Mouse (Mus musculus) gastrocnemius, postnatal 36 days (tissue): ENCODE results near the gene Bzw2. TPM values are rescaled to one million over a fixed set of nuclear protein-coding genes. Genes with fewer than 3 reads are reported as not detected.
A peak's percentile ranks its signal among the peaks of the same experiment; 100 is the strongest.
"Not testable (repeated sequence)": the region's sequence is repeated elsewhere in the genome, so short reads cannot be mapped to it uniquely, and the experiment has no call there.

Experiments
- DNase-seq, 2 experiments: peaks; one replicate each; pipeline ENCODE4 v3.0.0; 2022
- intact Hi-C: fragments of 180-260 bp; cut with DNase I; formaldehyde crosslinking; loops from one replicate; pipeline ENCODE4 v1.15.1; 2025
- long read RNA-seq, 2 experiments: library from polyadenylated mRNA; stranded (forward); transcript quantifications; one replicate each; pipeline ENCODE4 v2.0.0; 2021
- total RNA-seq, 2 experiments: library from RNA; stranded (reverse); gene quantifications; 2 replicates each; pipeline ENCODE4 v1.2.3; 2021

Gene Bzw2
- total RNA-seq: 100 to 1,000 TPM in 1 of 2 experiments, 10 to 100 TPM in 1; 98.9 to 109 TPM
- long read RNA-seq, experiment 1, transcript Bzw2-201 (12 exons, 1,871 nt): major isoform, 46 of 57 reads
- long read RNA-seq, experiment 1, partial matches to known transcripts: 9 of 57 reads
- long read RNA-seq, experiment 1, other reads (novel, unspliced or antisense): 2 of 57 reads
- long read RNA-seq, experiment 2, transcript Bzw2-201 (12 exons, 1,871 nt): major isoform, 70 of 84 reads
- long read RNA-seq, experiment 2, partial matches to known transcripts: 11 of 84 reads
- long read RNA-seq, experiment 2, other reads (novel, unspliced or antisense): 3 of 84 reads

- peak; percentile 60 to 73 for DNase-seq
- intact Hi-C loops: no loop called here
Measured at GRCm38 (mm10) chr12:36157638-36158308, at the start of gene Bzw2. Gene Bzw2, minus strand, starts transcription at chr12:36158080.

DNA sequence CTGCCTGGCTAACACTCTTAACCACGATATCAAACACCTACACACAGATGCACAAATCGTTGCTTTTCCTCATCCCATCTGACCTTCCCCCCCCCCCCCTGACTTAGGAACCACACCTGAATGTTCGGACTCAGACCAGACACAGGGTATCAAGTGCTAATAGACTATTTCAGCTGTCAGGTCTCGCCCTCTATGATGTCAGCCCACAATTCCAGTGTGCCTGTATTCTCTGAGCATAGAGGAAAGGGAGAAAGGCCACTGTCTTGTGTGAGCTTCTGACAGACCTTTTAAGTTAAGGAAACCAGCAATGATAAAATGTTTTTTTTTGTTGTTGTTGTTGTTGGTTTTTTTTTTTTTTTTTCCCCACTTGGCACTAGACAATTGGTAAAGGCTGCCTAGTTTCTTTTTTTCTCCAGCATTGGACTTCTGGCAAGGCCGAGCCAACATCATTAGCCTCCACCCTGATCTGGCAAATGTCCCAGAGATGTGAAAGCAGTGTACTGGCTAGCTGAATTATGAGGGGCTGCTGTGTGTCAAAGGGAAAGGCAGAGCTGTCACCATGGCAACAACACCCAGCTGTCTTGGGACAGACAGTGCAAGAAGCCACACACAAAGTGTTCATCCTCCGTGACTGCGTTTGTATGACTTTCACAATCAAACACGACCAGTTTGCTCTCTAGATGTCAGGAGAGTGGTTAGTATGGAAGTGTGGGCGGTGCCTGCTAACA, 49.4 kb upstream of the Bzw2 start:
- intact Hi-C loops: no loop called here
- DNase-seq: peak; percentile 28 to 30

- intact Hi-C loops, DNase-seq: not testable (repeated sequence)
Measured at GRCm38 (mm10) chr12:36205579-36206119, 47.8 kb upstream of the Bzw2 start.

GRCm38 (mm10) chr12:36194976-36195375, 37.1 kb upstream of the Bzw2 start:
- DNase-seq: no peak
- intact Hi-C loops: no loop called here

DNA sequence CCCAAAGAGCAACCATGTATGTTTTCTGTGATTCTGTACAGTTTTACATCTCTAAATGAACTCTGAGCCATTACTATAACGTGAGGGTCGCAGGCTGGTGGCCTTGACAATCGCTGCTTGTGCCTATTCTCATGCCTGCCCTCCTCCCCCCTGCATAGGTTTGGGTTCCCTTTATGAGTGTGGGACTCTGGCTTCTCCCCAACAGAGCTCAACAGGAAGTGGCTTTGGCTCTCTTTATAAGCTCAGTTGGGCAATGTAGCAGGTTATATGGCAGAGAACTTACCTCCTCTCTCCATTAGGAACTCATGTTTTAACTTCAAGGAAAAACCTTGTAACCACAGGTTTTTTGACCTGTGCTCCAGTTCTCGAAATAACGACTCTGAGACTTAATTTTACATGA, 32.5 kb upstream of the Bzw2 start:
- intact Hi-C loops: no loop called here
- no peak for DNase-seq

DNA sequence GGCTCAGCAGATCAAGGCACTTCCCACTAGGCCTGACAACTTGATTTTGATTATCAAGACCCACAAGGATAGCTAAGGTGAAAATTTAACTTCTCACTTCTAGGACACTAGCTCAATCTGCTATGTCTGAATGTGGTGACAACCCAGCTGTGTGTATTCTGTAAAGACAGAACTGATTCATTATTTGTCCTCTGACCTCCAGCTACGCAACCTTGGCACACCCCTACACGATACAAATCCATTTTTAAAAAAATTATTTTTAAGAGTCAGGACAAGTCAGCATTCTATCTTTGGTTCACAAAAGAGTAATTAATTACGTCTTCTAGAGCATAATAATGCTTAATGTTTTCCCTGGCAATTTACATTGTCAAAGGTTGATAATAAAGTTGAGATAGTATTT, 31.7 kb upstream of the Bzw2 start:
- DNase-seq: no peak
- intact Hi-C loops: no loop called here

DNA sequence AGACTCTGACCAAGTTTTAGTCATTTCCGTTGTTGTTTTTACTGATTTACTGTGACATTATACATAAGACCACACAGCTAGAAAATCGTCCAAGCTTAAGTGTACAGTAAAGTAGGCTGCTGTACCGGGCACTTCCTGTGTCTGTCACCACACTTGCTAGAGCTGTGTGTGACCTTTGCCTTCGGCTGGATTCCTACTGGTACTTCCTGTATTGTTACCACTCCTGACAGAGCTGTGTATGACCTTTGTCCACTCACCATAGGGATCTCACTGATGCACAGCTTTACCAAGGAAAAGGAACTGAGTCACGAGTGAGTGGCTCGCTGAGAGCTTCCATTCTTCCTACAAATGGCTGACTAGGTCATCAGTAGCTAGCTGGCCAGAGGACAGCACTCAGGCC, 29.2 kb upstream of the Bzw2 start:
- no peak for DNase-seq
- intact Hi-C loops: no loop called here

DNA sequence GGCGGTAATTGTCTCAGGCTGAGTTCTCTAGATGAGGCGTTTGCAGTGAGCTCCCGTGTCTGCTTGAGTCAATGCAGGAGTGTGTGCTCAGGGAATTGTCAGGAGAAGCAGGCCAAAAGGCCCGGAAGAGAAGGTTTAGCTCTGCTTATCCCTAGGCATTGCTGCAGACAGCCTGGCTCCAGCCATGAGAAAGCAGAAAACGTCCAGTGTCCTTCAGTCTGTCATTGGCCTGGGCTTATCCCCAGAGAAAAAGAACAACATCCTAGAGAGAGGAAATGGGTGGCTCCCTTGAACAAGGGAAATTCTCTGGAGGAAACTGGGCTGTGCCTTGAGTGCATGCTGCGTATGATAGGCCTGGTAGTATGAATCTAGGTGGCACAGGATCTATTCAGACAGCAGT, 24.7 kb upstream of the Bzw2 start:
- no peak for DNase-seq

DNA sequence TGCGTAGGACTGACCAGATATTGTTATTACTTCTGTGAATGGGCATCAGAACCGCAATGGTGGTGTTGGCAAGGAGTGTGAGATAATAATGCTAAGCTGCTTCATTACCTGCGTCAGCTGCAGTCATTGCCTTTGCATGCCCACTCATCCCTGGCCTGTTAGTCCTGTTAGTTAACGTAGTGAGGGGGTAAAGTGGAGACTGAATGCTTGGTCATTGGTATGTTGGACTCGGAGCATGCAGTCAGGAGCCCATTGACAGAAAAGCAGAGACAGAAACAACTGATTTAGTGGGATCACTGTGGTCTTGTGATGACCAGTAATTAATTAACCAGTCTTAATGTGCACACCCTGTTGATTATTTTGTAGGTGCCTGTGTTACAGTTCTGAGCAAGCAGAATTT, 19.3 kb upstream of the Bzw2 start:
- intact Hi-C loops: no loop called here
- no peak for DNase-seq

More for the DNA sequence above, 24.7 kb upstream of the Bzw2 start:
- intact Hi-C loops: no loop called here

- DNase-seq: no peak
- intact Hi-C loops: no loop called here
Measured at GRCm38 (mm10) chr12:36165299-36165698, 7.4 kb upstream of the Bzw2 start.

GRCm38 (mm10) chr12:36164126-36164791, 6.4 kb upstream of the Bzw2 start:
- DNase-seq: no peak
- intact Hi-C loops: no loop called here

DNA sequence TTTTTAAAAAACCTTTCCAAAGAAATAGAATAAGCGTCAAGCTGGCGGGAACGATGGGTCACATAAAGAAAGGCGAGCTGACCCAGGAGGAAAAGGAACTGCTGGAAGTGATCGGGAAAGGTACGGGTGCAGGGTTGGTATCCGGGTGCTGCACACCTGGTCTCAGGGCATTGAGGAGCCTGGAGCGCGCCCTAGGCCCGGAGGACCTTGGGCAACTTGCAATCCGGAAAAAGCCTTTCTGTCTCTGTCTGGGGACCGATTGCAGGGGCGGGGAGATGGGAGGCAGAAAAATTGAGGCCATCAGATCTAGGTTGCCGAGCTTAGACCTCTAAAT, 609 bp downstream of the Bzw2 start:
- peak in 1 of 2 experiments; percentile 15 for DNase-seq
- intact Hi-C loops: no loop called here

DNA sequence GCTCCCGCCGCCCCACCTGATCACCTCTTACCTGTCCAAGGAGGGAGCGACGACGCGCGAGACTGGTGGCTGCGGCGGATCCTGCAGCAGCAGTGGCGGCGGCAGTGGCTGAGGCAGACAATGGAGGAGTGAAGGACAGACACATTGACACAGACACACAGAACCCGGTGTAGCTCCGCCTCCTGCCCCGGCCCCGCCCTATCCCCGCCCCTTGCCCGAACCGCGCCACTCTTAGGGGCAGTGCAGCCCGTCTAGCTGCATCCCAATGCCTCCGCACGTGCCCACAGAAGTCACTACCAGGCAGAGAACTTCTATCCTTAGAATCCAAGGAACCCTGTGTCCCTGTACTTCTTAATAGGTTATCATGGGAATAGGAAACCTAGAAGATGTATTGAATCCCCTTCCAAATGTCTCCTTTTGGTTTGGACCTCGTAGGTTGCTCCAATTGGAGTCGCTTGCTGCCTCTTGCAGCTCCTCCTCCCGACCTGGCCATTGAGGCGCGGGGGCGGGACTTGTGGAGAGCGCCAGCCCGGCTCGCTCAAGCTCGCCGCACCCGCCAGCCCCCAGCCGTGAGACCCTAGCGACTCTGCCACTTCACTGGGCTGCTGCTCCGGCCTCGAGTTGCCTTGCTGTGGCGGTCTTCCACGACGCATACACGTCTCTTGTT, 1.1 kb downstream of the Bzw2 start, which contains the start of gene Ankmy2:
Gene Ankmy2, plus strand, starts transcription at position 478 of the 667 bp plus-strand sequence.
- peak; percentile 79 to 87 for DNase-seq
- intact Hi-C loops: no loop called here

- DNase-seq: peak in 1 of 2 experiments; percentile 15
- intact Hi-C loops: no loop called here
Measured at GRCm38 (mm10) chr12:36156101-36156636, 1.7 kb downstream of the Bzw2 start.

- intact Hi-C loops: no loop called here
- no peak for DNase-seq
Measured at GRCm38 (mm10) chr12:36155141-36155641, 2.7 kb downstream of the Bzw2 start.

DNA sequence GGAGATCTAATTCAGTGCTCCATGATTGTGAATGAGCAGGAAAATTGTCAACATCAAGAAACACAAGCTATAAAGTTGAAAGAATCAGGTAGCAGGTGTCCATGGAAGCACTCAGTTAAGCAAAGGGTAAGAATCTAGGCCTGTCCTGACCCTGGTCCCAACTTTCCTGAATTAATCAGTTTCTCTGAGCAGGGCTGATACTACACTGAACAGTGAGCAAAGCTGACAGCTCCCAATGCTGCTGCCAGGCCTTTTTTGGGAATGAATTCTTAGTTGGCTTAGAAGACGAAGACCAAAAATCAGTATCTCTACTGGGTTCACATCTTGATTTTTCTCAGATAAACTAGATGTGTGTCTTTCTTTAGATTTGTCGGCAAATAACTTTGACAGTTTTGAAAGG, 7.1 kb downstream of the Bzw2 start:
- intact Hi-C loops: no loop called here

GRCm38 (mm10) chr12:36150265-36150664, 7.6 kb downstream of the Bzw2 start:
- intact Hi-C loops: no loop called here
- no peak for DNase-seq

More for the DNA sequence above, 7.1 kb downstream of the Bzw2 start:
- DNase-seq: no peak

DNA sequence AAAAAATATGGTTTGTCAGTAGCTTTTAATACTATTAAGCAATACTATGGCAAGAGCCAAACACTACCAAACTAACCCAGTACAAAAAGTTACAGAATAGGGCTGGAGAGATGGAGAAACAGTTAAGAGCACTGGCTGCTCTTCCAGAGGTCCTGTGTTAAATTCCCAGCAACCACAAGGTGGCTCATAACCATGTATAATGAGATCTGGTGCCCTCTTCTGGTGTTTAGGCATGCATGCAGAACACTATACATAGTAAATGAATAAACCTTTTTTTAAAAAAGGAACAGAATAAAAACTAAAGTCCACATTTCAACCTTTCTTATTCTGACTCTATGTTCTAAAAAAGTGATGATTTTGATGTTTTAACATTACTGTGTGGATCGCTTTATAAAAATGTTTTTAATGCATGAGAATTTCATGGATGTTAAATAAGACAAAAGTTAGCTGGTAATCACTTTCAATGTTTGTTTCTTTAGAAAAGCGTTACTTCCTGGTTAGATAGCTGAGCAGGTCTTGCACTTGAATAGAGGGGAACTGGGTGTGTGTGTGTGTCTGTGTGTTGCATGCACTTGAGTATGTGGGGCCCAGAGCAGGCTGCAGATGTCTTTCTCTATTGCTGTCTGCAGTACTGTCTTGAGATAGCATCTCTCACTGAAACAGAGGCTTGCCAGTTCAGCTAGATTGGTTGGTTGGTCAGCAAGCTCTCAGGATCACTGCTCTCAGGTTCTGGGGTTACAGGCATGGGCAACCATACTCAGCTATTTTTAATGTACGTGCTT, 11.5 kb downstream of the Bzw2 start:
- intact Hi-C loops: no loop called here
- DNase-seq: no peak

DNA sequence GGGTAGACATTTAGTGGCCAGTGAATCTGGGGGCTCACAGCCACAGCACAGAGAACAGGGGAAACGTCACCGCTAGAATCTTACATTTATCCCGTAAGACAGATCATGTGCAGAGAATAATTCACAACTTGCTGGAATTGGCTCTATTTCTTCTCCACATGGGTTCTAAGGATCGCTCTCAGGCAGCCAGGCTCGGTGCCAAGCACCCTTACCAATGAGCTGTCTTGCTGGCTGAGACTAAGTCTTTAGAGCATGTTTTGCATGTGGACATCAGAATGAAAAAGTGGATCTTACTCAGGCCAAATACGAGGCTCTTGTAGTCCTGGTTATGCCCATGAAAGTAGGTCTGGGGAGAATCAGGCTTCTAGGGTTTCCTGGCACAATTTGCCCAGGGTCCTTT, 17.5 kb downstream of the Bzw2 start:
- DNase-seq: no peak
- intact Hi-C loops: no loop called here
